Mouse (Mus musculus): Measurements from ENCODE around the gene Dtx1.

Dtx1 gene

DNA sequence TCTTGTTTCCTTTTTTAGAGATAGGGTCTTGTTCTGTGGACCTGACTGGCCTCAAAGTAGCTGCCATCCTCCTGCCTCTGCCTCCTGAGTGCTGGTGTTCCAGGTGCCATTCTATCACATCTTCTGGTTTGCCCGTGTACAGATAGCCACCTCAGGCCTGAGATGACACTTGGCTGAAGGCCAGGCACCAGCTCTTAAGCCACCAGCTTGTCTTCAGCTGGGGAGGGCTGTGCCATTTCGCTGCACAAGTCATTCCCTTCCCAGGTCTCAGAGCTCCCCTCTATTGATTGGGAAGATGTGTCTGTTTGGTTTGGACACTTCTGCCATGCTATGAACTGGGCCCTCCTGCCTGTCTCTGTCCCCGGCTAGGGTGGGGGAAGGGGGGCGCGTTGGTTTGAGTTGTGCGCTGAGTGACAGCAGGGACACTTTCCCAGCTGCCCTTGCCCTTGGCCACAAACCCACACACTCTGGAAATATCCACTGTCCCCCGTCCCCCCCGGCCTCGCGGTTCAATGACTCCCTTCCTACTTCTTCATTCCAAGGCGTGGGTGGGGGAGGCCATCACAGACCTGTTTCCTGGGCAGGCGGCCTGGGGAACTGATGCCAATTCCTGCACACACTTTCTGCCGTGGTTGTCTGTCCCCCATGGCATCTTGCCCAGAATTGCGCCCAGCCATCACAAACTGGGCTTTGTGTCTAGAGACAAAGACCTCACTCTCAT lies 68.2 kb downstream of the Dtx1 start:
- DNase-seq (ENCODE audit: low read depth, low spot score) = no peak

DNA sequence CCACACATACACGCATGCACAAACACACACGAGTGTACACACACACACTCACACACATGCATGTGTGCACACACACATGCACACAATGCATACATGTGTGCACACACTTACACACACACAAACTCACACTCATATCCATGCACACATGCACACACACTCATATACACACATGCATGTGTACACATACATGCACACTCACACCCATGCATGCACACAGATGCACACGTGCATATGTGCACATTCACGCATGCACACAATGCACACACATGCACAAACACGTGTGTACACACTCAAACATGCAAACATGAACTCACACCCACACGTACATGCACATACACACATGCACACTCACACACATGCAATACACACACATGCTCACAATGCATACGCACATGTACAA lies 71.6 kb downstream of the Dtx1 start:
- no peak for DNase-seq (ENCODE audit: low read depth, low spot score)

DNA sequence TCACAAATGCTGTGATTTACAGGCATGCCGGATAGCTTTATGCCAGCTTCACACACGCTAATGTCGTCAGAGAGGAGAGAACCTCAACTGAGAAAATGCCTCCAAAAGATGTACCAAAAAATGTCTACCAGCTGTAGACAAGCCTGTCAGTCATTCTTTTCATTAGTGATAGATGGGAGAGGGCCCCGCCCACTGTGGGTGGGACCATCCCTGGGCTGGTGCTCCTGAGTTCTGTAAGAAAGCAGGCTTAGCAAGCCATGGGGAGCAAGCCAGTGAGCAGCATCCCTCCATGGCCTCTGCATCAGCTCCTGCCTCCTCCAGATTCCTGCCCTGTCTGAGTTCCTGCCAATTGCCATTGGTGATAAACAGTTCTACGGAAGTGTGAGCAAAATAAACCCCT lies 76.1 kb downstream of the Dtx1 start:
- no peak for DNase-seq (ENCODE audit: low read depth, low spot score)

DNA sequence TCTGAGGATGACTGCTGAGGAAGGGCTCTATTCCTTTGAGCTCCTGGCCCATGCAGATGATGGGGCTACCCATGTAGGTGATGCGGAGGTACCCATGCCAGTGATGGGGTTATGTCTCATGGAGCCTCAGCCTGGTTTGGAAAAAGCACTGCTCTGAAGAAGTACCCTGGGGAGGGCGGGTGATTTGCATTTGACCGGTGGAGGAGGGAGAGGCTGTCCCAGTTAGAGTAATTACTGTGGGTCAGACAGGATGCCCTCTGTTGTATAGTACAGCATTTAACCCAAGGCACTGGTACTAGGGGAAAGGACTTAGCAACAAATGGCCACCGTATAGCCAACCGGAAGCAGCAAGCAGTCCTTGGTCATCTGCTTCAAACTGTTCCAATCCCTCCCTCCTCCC lies 76.9 kb downstream of the Dtx1 start:
- DNase-seq (ENCODE audit: low read depth, low spot score) = no peak

DNA sequence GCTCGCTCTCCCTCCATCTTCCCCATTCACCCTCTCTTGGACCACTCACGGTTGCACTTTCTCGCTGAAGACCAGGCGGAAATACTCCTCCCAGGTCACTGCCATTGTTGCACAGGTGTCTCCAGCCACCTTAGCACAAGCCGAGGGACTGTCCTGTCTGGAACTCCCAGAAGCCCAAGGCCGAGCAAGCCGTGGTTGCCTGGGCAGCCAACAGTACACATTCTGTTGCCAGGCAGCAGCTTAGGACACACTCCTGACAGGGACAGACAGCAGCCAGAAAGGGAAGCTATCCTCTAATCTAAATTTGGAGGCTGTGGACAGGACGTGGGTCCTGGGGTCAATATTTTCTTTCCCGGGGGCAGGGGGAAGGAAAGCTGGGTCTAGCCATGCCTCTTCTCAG lies 77.6 kb downstream of the Dtx1 start, which contains the start of gene Cfap73:
Gene Cfap73 (minus strand): TSS at position 105 of the 400 bp plus-strand sequence.
- DNase-seq (ENCODE audit: low read depth, low spot score) = no peak

DNA sequence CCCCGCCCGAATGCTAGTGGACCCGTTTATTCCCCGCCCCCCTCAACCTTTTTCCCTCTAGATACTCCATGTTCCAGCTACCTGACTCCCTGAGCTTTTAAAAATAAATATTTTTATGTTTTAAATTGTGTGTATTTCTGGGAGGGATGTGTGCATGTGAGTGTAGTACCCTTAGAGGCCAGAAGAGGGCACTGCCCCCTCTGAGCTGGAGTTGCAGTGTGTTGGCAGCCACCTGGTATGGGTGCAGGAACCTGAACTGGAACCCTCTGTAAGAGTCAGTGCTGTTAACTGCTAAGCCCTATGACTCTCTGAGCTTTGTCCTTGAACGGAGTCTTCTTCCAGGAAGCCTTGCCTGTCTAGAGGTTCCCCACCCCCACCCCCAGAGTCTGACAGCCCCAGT lies 79.8 kb downstream of the Dtx1 start:
- DNase-seq (ENCODE audit: low read depth, low spot score) = no peak

DNA sequence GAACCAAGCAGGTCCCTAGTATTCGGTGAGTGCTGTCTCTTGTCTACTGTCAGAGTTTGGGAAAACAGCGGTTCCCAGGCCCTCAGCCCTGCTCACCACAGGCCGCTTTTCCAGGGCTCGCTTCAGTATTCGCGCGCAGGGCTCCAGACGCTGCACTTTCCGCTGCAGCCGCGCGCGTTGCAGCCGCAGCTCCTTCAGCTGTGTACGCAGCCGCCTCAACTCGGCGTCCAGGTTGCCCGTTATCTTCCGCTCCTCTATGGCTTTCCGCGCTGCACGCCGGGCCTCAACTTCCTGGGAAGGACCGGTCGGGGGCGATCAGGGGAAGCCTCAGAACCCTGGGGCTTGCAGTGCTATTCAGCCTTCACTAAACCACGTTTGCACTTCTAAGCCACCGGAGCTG lies 80.6 kb downstream of the Dtx1 start:
- no peak for DNase-seq (ENCODE audit: low read depth, low spot score)

Data from forelimb bud, embryonic 11.5 days (tissue).